Mouse (Mus musculus) bone marrow, adult 2 months (tissue): ENCODE measurements around the gene Otulin.

Experiments used
- CTCF ChIP-seq: fragments of 200-500 bp; IDR thresholded peaks from 2 replicates; pipeline ENCODE4 v1.5.1; 2011; ENCODE audit warnings: low read length, control low read depth; ENCODE audit not compliant: control insufficient read depth, insufficient read depth
- POLR2A ChIP-seq: fragments of 200-500 bp; IDR thresholded peaks from 2 replicates; pipeline ENCODE4 v1.6.1; 2011; ENCODE audit warnings: low read depth, mild to moderate bottlenecking, control low read depth, low read length, borderline replicate concordance; ENCODE audit not compliant: control insufficient read depth

DNA sequence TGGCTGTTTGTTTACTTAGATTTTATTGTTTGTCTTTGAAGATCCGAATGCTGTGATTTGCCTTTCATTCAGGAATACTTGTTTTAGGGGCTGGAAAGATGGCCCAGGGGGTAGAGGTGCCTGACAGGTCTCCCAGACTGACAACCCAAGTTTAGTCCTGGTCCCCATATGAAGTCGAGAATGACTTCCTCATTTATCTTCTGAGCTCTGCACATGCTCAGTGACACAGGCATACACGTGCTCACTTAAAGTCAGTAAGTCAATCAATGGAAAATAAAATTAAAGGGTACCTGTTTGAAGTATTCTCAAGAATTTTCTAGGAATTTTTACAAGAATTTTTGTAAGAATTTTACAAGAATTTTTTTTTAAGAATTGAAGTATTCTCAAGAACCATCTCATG lies 97.5 kb downstream of the Otulin start:
- TF ChIP-seq CTCF, result no peak
- TF ChIP-seq POLR2A, result no peak
